Mouse (Mus musculus) intestine, embryonic 14.5 days (tissue): Measurements from ENCODE around the gene Hs3st1. TPM values are rescaled to one million over a fixed set of nuclear protein-coding genes. Genes with fewer than 3 reads are reported as not detected.

Experiments
- ATAC-seq: fragments of 200-750 bp; cut with Nextera tagmentation; replicated peaks from 2 replicates; pipeline ENCODE4 v1.8.0; 2017; ENCODE audit warnings: low read depth, moderate number of reproducible peaks, moderate TSS enrichment, moderate library complexity; ENCODE audit not compliant: low FRiP score, low TSS enrichment
- DNase-seq: peaks from one replicate; pipeline ENCODE4 v3.0.0-alpha.2; 2018; ENCODE audit warnings: low spot score
- H3K27ac ChIP-seq: fragments of 300-500 bp; sonication (generic); 2 replicates; pipeline ENCODE4 v1.5.1; 2014; ENCODE audit warnings: low read depth, mild to moderate bottlenecking, control low read depth
- H3K27me3 ChIP-seq: fragments of 300-500 bp; sonication (generic); replicated peaks from 2 replicates; pipeline ENCODE4 v1.6.1; 2014; ENCODE audit warnings: low read length, control low read depth; ENCODE audit not compliant: control insufficient read depth, insufficient read depth
- H3K36me3 ChIP-seq: fragments of 300-500 bp; sonication (generic); 2 replicates; pipeline ENCODE4 v1.6.1; 2014; ENCODE audit warnings: low read length, control low read depth; ENCODE audit not compliant: control insufficient read depth, insufficient read depth
- H3K4me1 ChIP-seq: fragments of 300-500 bp; sonication (generic); replicated peaks from 2 replicates; pipeline ENCODE4 v1.6.1; 2014; ENCODE audit warnings: low read length, control low read depth, mixed read lengths; ENCODE audit not compliant: control insufficient read depth, insufficient read depth
- H3K4me2 ChIP-seq: fragments of 300-500 bp; sonication (generic); 2 replicates; pipeline ENCODE4 v1.6.1; 2014; ENCODE audit warnings: low read length
- H3K4me3 ChIP-seq: fragments of 300-500 bp; sonication (generic); 2 replicates; pipeline ENCODE4 v1.5.1; 2014; ENCODE audit warnings: low read depth, low read length, control low read depth, mixed read lengths
- H3K9ac ChIP-seq: fragments of 300-500 bp; sonication (generic); 2 replicates; pipeline ENCODE4 v1.6.1; 2014; ENCODE audit warnings: mild to moderate bottlenecking, low read length
- H3K9me3 ChIP-seq: fragments of 300-500 bp; sonication (generic); 2 replicates; pipeline ENCODE4 v1.6.1; 2016; ENCODE audit warnings: low read length, control low read depth; ENCODE audit not compliant: control insufficient read depth
- WGBS: fragments of 180-500 bp; shearing (Covaris S2); extraction: QIAGEN DNeasy Blood & Tissue Kit; methylation state at CpG from one replicate; pipeline ENCODE4 v1.1.7; 2014; 5-methylcytosine and 5-hydroxymethylcytosine counted together
- polyA plus RNA-seq: library from polyadenylated mRNA; unstranded; fragments of >200 nt; fragmentation: Nextera tagmentation; extraction: Ambion mirVana; gene quantifications from 2 replicates; pipeline ENCODE4 v1.2.1, GENCODE M21; 2014

Gene Hs3st1
- polyA plus RNA-seq, 1 experiment from 2014 or later, result 15.7 TPM

DNA sequence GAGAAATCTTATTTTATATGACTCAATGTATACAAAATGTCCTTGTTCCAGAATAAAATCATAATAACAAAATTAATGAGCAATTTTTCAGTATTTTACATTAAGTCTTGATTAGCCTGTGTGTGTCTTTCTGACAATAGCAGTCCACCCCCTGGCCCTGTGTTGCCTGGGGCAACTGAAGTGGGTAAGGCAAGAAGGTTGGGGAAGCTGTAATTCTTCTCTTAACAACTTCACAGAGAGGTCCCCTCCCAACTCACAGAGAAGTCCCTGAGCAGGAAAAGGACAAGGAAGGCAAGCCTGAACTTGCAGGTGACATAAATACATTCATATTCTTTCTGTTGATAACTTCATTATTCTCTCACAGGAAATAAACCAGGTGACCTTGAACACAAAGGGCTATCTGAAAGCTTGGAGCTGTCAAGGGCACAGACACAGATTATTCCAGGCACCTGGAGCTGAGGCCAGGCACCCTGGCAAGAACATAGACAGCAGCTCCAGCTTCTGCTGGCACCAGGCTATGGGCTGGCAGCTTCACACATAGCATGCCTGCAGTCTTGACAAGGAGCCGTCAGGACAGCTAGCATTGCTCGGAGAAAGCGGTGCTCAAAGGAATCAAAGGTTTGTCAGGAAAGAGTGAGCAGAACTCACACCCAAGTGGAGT is 134.9 kb downstream of the Hs3st1 start:
- no peak overlapping the region for H3K27ac ChIP-seq
- no peaks in the 10 kb centered on the region; the same call in 1 of the 2 replicates for H3K4me1 ChIP-seq
- H3K9me3 ChIP-seq, result no peaks in the 10 kb centered on the region
- DNase-seq (no peak), ATAC-seq (no peak)
- H3K9ac ChIP-seq, result no peak overlapping the region
- 84% methylated on average over 3 of the region's 3 CpGs for WGBS
- H3K4me3 ChIP-seq, result no peak overlapping the region
- no peaks in the 10 kb centered on the region for H3K36me3 ChIP-seq
- H3K4me2 ChIP-seq, result no peak overlapping the region
- H3K27me3 ChIP-seq, result no peaks in the 10 kb centered on the region

DNA sequence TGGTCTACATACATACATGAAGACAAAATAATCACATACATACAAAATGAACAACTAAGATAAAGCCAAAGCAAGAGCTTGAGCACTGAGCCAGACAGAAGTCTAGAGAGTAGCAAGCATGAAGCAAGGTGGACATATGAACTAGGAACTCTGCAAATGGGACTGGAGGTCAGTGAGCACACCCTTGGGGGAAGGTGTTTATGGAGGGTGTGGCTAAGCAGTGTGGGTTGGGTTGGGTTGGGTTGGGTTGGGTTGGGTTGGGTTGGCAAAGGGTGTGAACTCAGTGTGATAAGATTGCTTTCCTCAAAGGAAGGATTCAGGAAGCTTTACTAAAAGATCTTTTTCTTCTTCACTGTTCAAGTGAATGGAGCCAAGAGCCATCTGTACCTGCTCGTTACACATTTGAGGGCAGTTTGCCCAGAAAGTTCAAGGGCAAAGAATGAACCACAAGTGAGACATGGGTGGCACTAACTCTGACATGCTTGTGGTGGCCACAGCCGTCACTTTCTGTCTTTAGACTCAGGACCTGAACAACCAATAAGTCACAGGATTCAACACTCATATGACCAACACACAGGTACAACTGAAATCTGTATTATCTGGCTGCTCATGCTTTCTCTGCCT is 137.8 kb downstream of the Hs3st1 start:
- 0 out of 2 replicates have a peak, but pooled peaks have one; percentile 53 for ATAC-seq
- WGBS, result 81% methylated on average over 2 of the region's 2 CpGs
- peaks cover 7% of the 10 kb centered on the region for H3K36me3 ChIP-seq

GRCm38 (mm10) chr5:39615202-39615601 is 140.1 kb downstream of the Hs3st1 start:
- no peaks in the 10 kb centered on the region for H3K9me3 ChIP-seq
- no peaks in the 10 kb centered on the region for H3K4me1 ChIP-seq
- no peak for ATAC-seq
- no peak overlapping the region for H3K27ac ChIP-seq
- no peaks in the 10 kb centered on the region for H3K27me3 ChIP-seq
- no peak for DNase-seq
- H3K36me3 ChIP-seq, result peaks cover 7% of the 10 kb centered on the region
- H3K4me3 ChIP-seq, result no peak overlapping the region
- 89% methylated on average over 7 of the region's 7 CpGs for WGBS
- H3K4me2 ChIP-seq, result no peak overlapping the region
- no peak overlapping the region for H3K9ac ChIP-seq

More for the DNA sequence above, 137.8 kb downstream of the Hs3st1 start:
- no peaks in the 10 kb centered on the region for H3K9me3 ChIP-seq
- no peak overlapping the region for H3K27ac ChIP-seq
- DNase-seq, result no peak
- H3K4me3 ChIP-seq, result no peak overlapping the region
- H3K4me2 ChIP-seq, result no peak overlapping the region
- H3K4me1 ChIP-seq, result no peaks in the 10 kb centered on the region
- H3K27me3 ChIP-seq, result no peaks in the 10 kb centered on the region
- no peak overlapping the region for H3K9ac ChIP-seq

DNA sequence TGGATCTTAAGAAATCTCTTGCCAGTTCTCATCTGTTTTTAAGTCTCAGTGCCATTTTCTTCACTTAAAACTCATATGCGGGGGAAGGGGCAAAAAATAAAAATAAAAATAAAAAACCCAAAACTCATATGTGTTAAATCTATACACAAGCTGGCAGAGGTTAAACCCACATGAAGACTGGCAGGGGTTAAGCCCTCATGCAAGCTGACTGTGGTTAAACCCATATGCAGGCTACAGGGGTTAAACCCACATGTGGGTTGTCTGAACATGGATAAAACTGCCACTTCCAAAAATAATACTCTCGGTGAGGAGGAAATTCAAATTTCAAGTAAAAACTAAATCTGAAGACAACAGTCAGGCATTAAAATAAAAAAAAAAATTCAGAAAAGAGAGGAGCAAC is 141.7 kb downstream of the Hs3st1 start:
- Histone ChIP-seq H3K27me3 (no peaks in the 10 kb centered on the region), H3K4me1 (no peaks in the 10 kb centered on the region), H3K4me3 (no peak overlapping the region), H3K9ac (no peak overlapping the region), H3K36me3 (peaks cover 7% of the 10 kb centered on the region), H3K27ac (no peak overlapping the region), H3K9me3 (no peaks in the 10 kb centered on the region), H3K4me2 (no peak overlapping the region)
- DNase-seq, result no peak
- WGBS, result 87% methylated on average over 2 of the region's 2 CpGs
- ATAC-seq, result no peak

DNA sequence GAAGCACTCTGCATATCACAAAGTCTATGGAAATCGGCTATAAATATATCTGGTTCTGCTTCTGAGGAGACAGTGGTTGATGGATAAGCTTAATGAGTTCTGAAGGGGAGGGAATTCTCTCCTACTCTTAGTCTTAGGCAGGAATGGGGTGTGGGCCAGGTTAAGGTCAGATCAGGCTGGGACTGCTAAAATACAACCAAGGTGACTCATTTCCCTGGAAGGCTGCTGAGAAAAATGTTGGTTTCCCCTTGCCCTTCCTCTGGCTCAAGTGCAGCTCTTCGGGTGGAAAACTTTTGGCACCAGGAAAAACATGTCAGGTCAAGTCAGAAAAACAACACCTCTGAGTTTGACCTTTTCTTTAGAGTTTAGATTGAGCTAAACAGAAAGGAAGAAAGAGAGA is 143.0 kb downstream of the Hs3st1 start:
- ATAC-seq, result no peak
- Histone ChIP-seq H3K4me3 (no peak overlapping the region), H3K9ac (no peak overlapping the region), H3K27ac (no peak overlapping the region), H3K27me3 (no peaks in the 10 kb centered on the region), H3K4me1 (no peaks in the 10 kb centered on the region), H3K4me2 (no peak overlapping the region), H3K36me3 (peaks cover 7% of the 10 kb centered on the region), H3K9me3 (no peaks in the 10 kb centered on the region)
- DNase-seq, result no peak
- WGBS, result 58% methylated on average over 2 of the region's 2 CpGs

DNA sequence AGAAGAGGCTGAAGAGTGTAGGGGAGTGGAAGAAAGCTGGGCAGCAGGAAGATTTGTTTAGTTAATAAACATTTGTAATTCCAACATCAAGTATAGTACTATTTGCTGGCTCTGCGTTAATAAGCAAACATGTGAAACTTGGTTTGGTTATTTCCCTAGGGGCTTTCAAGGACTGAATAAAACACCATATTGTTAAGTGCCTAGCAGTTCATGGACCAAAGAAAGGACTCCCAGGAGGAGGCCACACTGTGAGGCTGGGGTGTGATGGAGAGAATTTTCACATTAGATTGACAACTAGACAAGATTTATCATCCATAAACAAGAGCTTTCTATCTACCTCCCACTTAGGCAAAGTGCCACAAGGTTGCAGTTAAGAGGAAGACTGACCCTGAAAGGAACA is 147.0 kb downstream of the Hs3st1 start:
- Histone ChIP-seq H3K27me3 (no peaks in the 10 kb centered on the region), H3K4me3 (no peak overlapping the region), H3K4me1 (no peaks in the 10 kb centered on the region), H3K4me2 (no peak overlapping the region), H3K9me3 (no peaks in the 10 kb centered on the region), H3K9ac (no peak overlapping the region), H3K27ac (no peak overlapping the region), H3K36me3 (no peaks in the 10 kb centered on the region)
- ATAC-seq (no peak), DNase-seq (no peak)
- 71% methylated on average over 1 of the region's 1 CpGs for WGBS

DNA sequence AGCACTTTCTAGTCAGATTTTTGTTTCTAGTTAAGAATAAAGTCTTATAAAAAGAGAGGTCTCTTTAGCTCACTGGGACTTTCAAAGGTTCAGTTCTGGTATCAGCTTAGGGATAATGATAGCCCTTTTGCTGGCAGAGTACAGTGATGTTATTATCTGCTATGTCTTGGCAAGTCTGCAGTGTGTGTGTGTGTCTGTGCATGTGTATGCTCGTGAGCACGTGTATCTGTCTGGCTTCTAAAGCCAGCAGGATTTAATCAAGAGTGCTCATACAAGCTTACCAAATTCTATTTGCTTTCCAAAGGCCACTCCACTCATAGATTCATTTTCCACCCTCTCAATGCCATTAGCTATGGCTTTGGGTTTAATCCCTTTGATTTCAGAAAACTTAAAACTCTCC is 160.5 kb downstream of the Hs3st1 start:
- H3K4me3 ChIP-seq, result no peak overlapping the region
- DNase-seq (no peak), ATAC-seq (no peak)
- H3K27me3 ChIP-seq, result no peaks in the 10 kb centered on the region
- WGBS, result 76% methylated on average over 2 of the region's 2 CpGs
- no peak overlapping the region for H3K27ac ChIP-seq
- no peaks in the 10 kb centered on the region for H3K4me1 ChIP-seq
- H3K36me3 ChIP-seq, result no peaks in the 10 kb centered on the region
- no peak overlapping the region for H3K4me2 ChIP-seq
- H3K9me3 ChIP-seq, result no peaks in the 10 kb centered on the region
- no peak overlapping the region for H3K9ac ChIP-seq
